Mouse (Mus musculus) kidney, postnatal 0 days (tissue): ENCODE results near the gene 4930550C14Rik. TPM values are rescaled to one million over a fixed set of nuclear protein-coding genes. Genes with fewer than 3 reads are reported as not detected.

ENCODE experiments used
- ATAC-seq: fragments of 200-750 bp; cut with Nextera tagmentation; replicated peaks from 2 replicates; pipeline ENCODE4 v1.8.0; 2017; ENCODE audit warnings: low read depth, moderate number of reproducible peaks, moderate TSS enrichment, moderate library complexity; ENCODE audit not compliant: low FRiP score
- DNase-seq: peaks from one replicate; pipeline ENCODE4 v3.0.0-alpha.2; 2016; ENCODE audit warnings: low spot score
- H3K27ac ChIP-seq: fragments of 300-500 bp; sonication (generic); 2 replicates; pipeline ENCODE4 v1.5.1; 2014; ENCODE audit warnings: mild to moderate bottlenecking
- H3K27me3 ChIP-seq: fragments of 300-500 bp; sonication (generic); 2 replicates; pipeline ENCODE4 v1.6.1; 2014; ENCODE audit warnings: low read length, mixed read lengths; ENCODE audit not compliant: insufficient read depth
- H3K36me3 ChIP-seq: fragments of 300-500 bp; sonication (generic); 2 replicates; pipeline ENCODE4 v1.6.1; 2014; ENCODE audit warnings: low read length, mixed read lengths; ENCODE audit not compliant: insufficient read depth
- H3K4me1 ChIP-seq: fragments of 300-500 bp; sonication (generic); replicated peaks from 2 replicates; pipeline ENCODE4 v1.6.1; 2014; ENCODE audit warnings: antibody characterized with exemption, low read length, mixed read lengths; ENCODE audit not compliant: insufficient read depth
- H3K4me2 ChIP-seq: fragments of 300-500 bp; sonication (generic); 2 replicates; pipeline ENCODE4 v1.6.1; 2014; ENCODE audit warnings: mild to moderate bottlenecking, low read length, moderate library complexity, mixed read lengths
- H3K4me3 ChIP-seq: fragments of 300-500 bp; sonication (generic); replicated peaks from 2 replicates; pipeline ENCODE4 v1.5.1; 2014; ENCODE audit warnings: low read depth, low read length
- H3K9ac ChIP-seq: fragments of 300-500 bp; sonication (generic); 2 replicates; pipeline ENCODE4 v1.6.1; 2014; ENCODE audit warnings: low read depth, low read length
- H3K9me3 ChIP-seq: fragments of 300-500 bp; sonication (generic); replicated peaks from 2 replicates; pipeline ENCODE4 v1.6.1; 2016; ENCODE audit warnings: low read length, inconsistent platforms, mixed read lengths
- CTCF ChIP-seq: IDR thresholded peaks from 2 replicates; pipeline ENCODE4 v1.5.1; 2016; ENCODE audit warnings: antibody characterized with exemption, low read depth, mild to moderate bottlenecking, moderate library complexity
- WGBS: fragments of 180-500 bp; shearing (Covaris S2); extraction: QIAGEN DNeasy Blood & Tissue Kit; methylation state at CpG from one replicate; pipeline ENCODE4 v1.1.7; 2014; 5-methylcytosine and 5-hydroxymethylcytosine counted together
- polyA plus RNA-seq: library from polyadenylated mRNA; unstranded; fragments of >200 nt; fragmentation: Nextera tagmentation; extraction: Ambion mirVana; gene quantifications from 2 replicates; pipeline ENCODE4 v1.2.1, GENCODE M21; 2015

4930550C14Rik gene
- polyA plus RNA-seq, 1 experiment from 2014 or later = 4.1 TPM

- Histone ChIP-seq H3K4me3 (no peak overlapping the region), H3K27me3 (no peaks in the 10 kb centered on the region), H3K9me3 (no peaks in the 10 kb centered on the region), H3K27ac (no peak overlapping the region), H3K4me1 (no peaks in the 10 kb centered on the region), H3K4me2 (no peak overlapping the region), H3K36me3 (no peaks in the 10 kb centered on the region), H3K9ac (no peak overlapping the region)
- TF ChIP-seq CTCF = no peak
- no peak for ATAC-seq
- WGBS = 67% methylated on average over 3 of the region's 3 CpGs
- DNase-seq = no peak
These were observed 7.3 kb downstream of the 4930550C14Rik start for GRCm38 (mm10) chr9:53409427-53409826.

GRCm38 (mm10) chr9:53422133-53422896 is 20.2 kb downstream of the 4930550C14Rik start:
- no peak for TF ChIP-seq CTCF
- 66% methylated on average over 9 of the region's 9 CpGs for WGBS
- Histone ChIP-seq H3K4me2 (no peak overlapping the region), H3K27me3 (no peaks in the 10 kb centered on the region), H3K4me3 (no peak overlapping the region), H3K36me3 (no peaks in the 10 kb centered on the region), H3K9ac (no peak overlapping the region), H3K27ac (no peak overlapping the region), H3K9me3 (no peaks in the 10 kb centered on the region), H3K4me1 (no peaks in the 10 kb centered on the region)
- DNase-seq = no peak
- no peak for ATAC-seq

GRCm38 (mm10) chr9:53426726-53427125 is 24.6 kb downstream of the 4930550C14Rik start:
- TF ChIP-seq CTCF = no peak
- H3K4me1 ChIP-seq = no peaks in the 10 kb centered on the region
- no peaks in the 10 kb centered on the region for H3K9me3 ChIP-seq
- H3K36me3 ChIP-seq = no peaks in the 10 kb centered on the region
- H3K9ac ChIP-seq = no peak overlapping the region
- no peak overlapping the region for H3K27ac ChIP-seq
- no peak overlapping the region for H3K4me2 ChIP-seq
- H3K27me3 ChIP-seq = no peaks in the 10 kb centered on the region
- no peak for DNase-seq
- ATAC-seq = no peak
- 89% methylated on average over 3 of the region's 3 CpGs for WGBS
- no peak overlapping the region for H3K4me3 ChIP-seq

GRCm38 (mm10) chr9:53427638-53428037 is 25.5 kb downstream of the 4930550C14Rik start:
- TF ChIP-seq CTCF = peak; percentile 38
- H3K4me3 ChIP-seq = no peak overlapping the region
- H3K27me3 ChIP-seq = no peaks in the 10 kb centered on the region
- ATAC-seq (no peak), DNase-seq (peak; percentile 91)
- H3K4me2 ChIP-seq = no peak overlapping the region
- H3K9me3 ChIP-seq = no peaks in the 10 kb centered on the region
- H3K9ac ChIP-seq = no peak overlapping the region
- WGBS = 39% methylated on average over 3 of the region's 3 CpGs
- H3K27ac ChIP-seq = no peak overlapping the region
- H3K36me3 ChIP-seq = no peaks in the 10 kb centered on the region
- H3K4me1 ChIP-seq = no peaks in the 10 kb centered on the region

- 91% methylated on average over 14 of the region's 14 CpGs for WGBS
- no peak for TF ChIP-seq CTCF
- Histone ChIP-seq H3K4me3 (no peak overlapping the region), H3K27me3 (no peaks in the 10 kb centered on the region), H3K9me3 (no peaks in the 10 kb centered on the region), H3K4me1 (no peaks in the 10 kb centered on the region), H3K27ac (no peak overlapping the region), H3K4me2 (no peak overlapping the region), H3K36me3 (0 out of 2 replicates have a peak, but pooled peaks cover 12% of the 10 kb centered on the region), H3K9ac (no peak overlapping the region)
- ATAC-seq (no peak), DNase-seq (no peak)
These were observed 33.9 kb downstream of the 4930550C14Rik start for GRCm38 (mm10) chr9:53435830-53436570.

- H3K9me3 ChIP-seq = no peaks in the 10 kb centered on the region
- no peaks in the 10 kb centered on the region for H3K27me3 ChIP-seq
- WGBS = 92% methylated on average over 1 of the region's 1 CpGs
- no peak for ATAC-seq
- no peaks in the 10 kb centered on the region for H3K4me1 ChIP-seq
- no peak overlapping the region for H3K9ac ChIP-seq
- no peak for DNase-seq
- 0 out of 2 replicates have a peak, but pooled peaks cover 3% of the 10 kb centered on the region for H3K36me3 ChIP-seq
- no peak overlapping the region for H3K4me3 ChIP-seq
- H3K4me2 ChIP-seq = no peak overlapping the region
- no peak for TF ChIP-seq CTCF
- no peak overlapping the region for H3K27ac ChIP-seq
These were observed 48.5 kb downstream of the 4930550C14Rik start for GRCm38 (mm10) chr9:53450609-53451008.
